Mouse (Mus musculus) cortical plate, adult 2 months (tissue): ENCODE measurements around the gene Mfsd14b.

Experiments used
- CTCF ChIP-seq: fragments of 200-500 bp; IDR thresholded peaks from 2 replicates; pipeline ENCODE4 v1.5.1; 2011; ENCODE audit warnings: mild to moderate bottlenecking, control low read depth, low read length; ENCODE audit not compliant: insufficient read depth; ENCODE audit errors: extremely low read depth
- POLR2A ChIP-seq: fragments of 200-500 bp; IDR thresholded peaks from 2 replicates; pipeline ENCODE4 v1.6.1; 2011; ENCODE audit warnings: mild to moderate bottlenecking, low read length, control low read depth; ENCODE audit not compliant: insufficient read depth; ENCODE audit errors: extremely low read depth

- TF ChIP-seq CTCF (no peak), POLR2A (no peak)
Measured at GRCm38 (mm10) chr13:65095923-65096322, 16.9 kb downstream of the Mfsd14b start.
